ENCODE assay signal across 9 mouse cellular contexts in genomic region chr13:56115386-56115785, GRCm38 (mm10). TPM values are rescaled to one million over a fixed set of nuclear protein-coding genes. Genes with fewer than 3 reads are reported as not detected.
DNase-seq lines count a peak whose midpoint lies in the region; ATAC-seq lines count a peak whose summit lies in the region.
"Had no signal": no experiment of that assay in that cellular context is flagged by ENCODE, and none has a peak within 500 bp of the region (broad histone marks: within the 10 kb centered on the region; RNA-seq: fewer than 3 reads in every experiment).

No protein-coding gene starts in this region.

- no peaks in the 10 kb centered on the region for H3K27me3 ChIP-seq in heart, embryonic 16.5 days (ENCODE audit: control insufficient read depth, insufficient read depth, low read length)
- no peaks in the 10 kb centered on the region for H3K27me3 ChIP-seq in limb, embryonic 12.5 days

- H3K4me3 ChIP-seq in heart, embryonic 16.5 days (ENCODE audit: low read length), result no peak overlapping the region
- H3K4me3 ChIP-seq in limb, embryonic 12.5 days (replicated peaks), result no peak overlapping the region

- H3K9me3 ChIP-seq in heart, embryonic 16.5 days (replicated peaks; ENCODE audit: control insufficient read depth, low read length), result no peaks in the 10 kb centered on the region
- no peaks in the 10 kb centered on the region for H3K9me3 ChIP-seq in limb, embryonic 12.5 days

- peak; percentile 23 for DNase-seq in urinary bladder, adult 2 months (ENCODE audit: low spot score)
- DNase-seq in urinary bladder, postnatal 10 days (ENCODE audit: low spot score), result no peak
- peak; percentile 49 for DNase-seq in testis, postnatal 10 days (ENCODE audit: low spot score)
- no peak for DNase-seq in yolk sac, embryonic 10.5 days (ENCODE audit: low spot score)
- DNase-seq: adrenal gland, adult 2 months had no signal

- no peaks in the 10 kb centered on the region; the same call in 1 of the 2 replicates for H3K36me3 ChIP-seq in heart, embryonic 16.5 days (ENCODE audit: control insufficient read depth, insufficient read depth)
- H3K36me3 ChIP-seq in limb, embryonic 12.5 days, result peaks cover 61% of the 10 kb centered on the region

- peak overlapping the region; percentile 93 for H3K27ac ChIP-seq in heart, embryonic 16.5 days (ENCODE audit: low read length)
- H3K27ac ChIP-seq in limb, embryonic 12.5 days, result peak overlapping the region; percentile 76

- peak overlapping the region; percentile 67 for H3K9ac ChIP-seq in heart, embryonic 16.5 days (ENCODE audit: low read length)
- H3K9ac ChIP-seq in limb, embryonic 12.5 days (replicated peaks), result peak overlapping the region; percentile 35; the same call in 1 of the 2 replicates

- 17% methylated on average over 9 of the region's 9 CpGs for WGBS in heart, embryonic 16.5 days
- WGBS in limb, embryonic 12.5 days, result 45% methylated on average over 9 of the region's 9 CpGs

- peaks cover 86% of the 10 kb centered on the region for H3K4me1 ChIP-seq in heart, embryonic 16.5 days (ENCODE audit: control insufficient read depth, insufficient read depth, low read length)
- H3K4me1 ChIP-seq in limb, embryonic 12.5 days (replicated peaks), result peaks cover 85% of the 10 kb centered on the region

- peak overlapping the region; percentile 12; the same call in 1 of the 2 replicates for H3K4me2 ChIP-seq in heart, embryonic 16.5 days (ENCODE audit: low read depth, low read length)
- peak overlapping the region; percentile 26 for H3K4me2 ChIP-seq in limb, embryonic 12.5 days

- peak; percentile 57 for ATAC-seq in heart, embryonic 16.5 days (replicated peaks; ENCODE audit: extremely low read depth, insufficient read depth, low FRiP score)
- ATAC-seq in limb, embryonic 12.5 days (ENCODE audit: insufficient number of reproducible peaks, insufficient read depth, low FRiP score, low TSS enrichment, low read depth), result no peak
- ATAC-seq in granulocyte monocyte progenitor cell, adult 5-6 weeks (replicated peaks; ENCODE audit: poor library complexity, severe bottlenecking), result no peak
- no peak for ATAC-seq in frontal cortex, adult (ENCODE audit: low TSS enrichment)

RNA-seq across cellular contexts. Expression of gene H2afy, which starts 20.8 kb away (rescaled TPM):
- 141 and 146 TPM in 2 replicates for polyA plus RNA-seq in urinary bladder, adult 2 months (2012; rRNA removed)
- polyA plus RNA-seq in heart, embryonic 16.5 days (2015; fragmentation: Nextera tagmentation; extraction: Ambion mirVana), result 114 and 120 TPM in 2 replicates
- 607 and 623 TPM in 2 replicates for polyA plus RNA-seq in limb, embryonic 12.5 days (2016; fragmentation: Nextera tagmentation; extraction: Ambion mirVana)
- 930 and 1,115 TPM in 2 replicates for total RNA-seq in granulocyte monocyte progenitor cell, adult 5-6 weeks (2014; fragmentation: Nextera tagmentation)
- total RNA-seq in granulocyte monocyte progenitor cell, adult 5-6 weeks (2017), result 1,419 and 1,485 TPM in 2 replicates

Comparison
In these comparisons a context has a peak if more than half of its experiments do, and no peak if none do; other contexts are left out.
1. DNase-seq: peak in urinary bladder, adult 2 months (single experiment) and testis, postnatal 10 days (single experiment); none in urinary bladder, postnatal 10 days (single experiment) and yolk sac, embryonic 10.5 days (single experiment).